Mouse (Mus musculus) B cell, adult 2 months (primary cell): Measurements from ENCODE around the gene Mtfp1.
"Not testable (repeated sequence)": the region's sequence is repeated elsewhere in the genome, so short reads cannot be mapped to it uniquely, and the experiment has no call there.

Experiments
- DNase-seq, 2 experiments: peaks; one replicate each; pipeline ENCODE4 v3.0.0; 2022

Mtfp1 gene

DNA sequence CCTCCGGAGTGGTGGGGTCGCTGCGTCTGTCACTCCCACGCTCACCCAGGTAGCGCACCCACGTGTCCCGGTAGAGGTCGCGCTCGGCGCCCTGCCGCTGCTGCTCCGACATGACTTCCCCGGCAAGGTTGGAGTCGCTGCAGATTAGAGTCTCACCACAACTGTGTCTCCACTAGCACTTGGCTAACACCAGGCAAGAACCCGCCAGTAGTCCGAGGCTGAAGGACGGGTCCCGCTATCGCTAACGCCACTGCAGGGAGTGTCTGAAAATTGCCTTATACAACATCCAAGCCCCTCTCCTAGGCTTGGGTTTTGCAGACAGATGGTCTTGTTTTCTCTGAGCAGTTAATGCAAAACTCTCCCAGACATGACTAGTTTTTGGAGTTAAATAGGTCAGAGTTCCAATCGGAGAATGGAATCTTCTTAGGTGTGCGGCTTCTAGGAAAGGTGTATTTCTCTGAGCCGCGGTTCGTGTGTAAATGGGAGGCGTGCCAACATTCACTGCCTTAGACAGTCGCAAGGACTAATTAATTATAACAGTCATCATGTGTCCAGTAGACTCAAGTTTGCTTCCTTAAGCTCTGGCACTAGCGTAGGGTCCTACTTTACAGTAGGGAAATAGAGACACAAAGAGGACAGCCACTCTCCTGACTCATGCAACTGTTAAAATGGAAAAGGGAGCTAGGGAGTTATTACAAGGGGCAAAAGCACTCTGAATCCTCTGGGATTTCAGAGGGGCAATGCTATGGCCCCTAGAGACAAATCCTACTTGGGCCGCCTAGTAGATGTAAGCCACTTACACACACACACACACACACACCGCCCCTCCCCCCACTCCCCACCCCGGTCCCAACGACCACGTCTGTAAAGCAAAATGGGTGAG is at the start of gene Mtfp1:
TSS of gene Mtfp1 (minus strand) at position 275 of the 883 bp plus-strand sequence.
- DNase-seq: peak; percentile 61 to 62

DNA sequence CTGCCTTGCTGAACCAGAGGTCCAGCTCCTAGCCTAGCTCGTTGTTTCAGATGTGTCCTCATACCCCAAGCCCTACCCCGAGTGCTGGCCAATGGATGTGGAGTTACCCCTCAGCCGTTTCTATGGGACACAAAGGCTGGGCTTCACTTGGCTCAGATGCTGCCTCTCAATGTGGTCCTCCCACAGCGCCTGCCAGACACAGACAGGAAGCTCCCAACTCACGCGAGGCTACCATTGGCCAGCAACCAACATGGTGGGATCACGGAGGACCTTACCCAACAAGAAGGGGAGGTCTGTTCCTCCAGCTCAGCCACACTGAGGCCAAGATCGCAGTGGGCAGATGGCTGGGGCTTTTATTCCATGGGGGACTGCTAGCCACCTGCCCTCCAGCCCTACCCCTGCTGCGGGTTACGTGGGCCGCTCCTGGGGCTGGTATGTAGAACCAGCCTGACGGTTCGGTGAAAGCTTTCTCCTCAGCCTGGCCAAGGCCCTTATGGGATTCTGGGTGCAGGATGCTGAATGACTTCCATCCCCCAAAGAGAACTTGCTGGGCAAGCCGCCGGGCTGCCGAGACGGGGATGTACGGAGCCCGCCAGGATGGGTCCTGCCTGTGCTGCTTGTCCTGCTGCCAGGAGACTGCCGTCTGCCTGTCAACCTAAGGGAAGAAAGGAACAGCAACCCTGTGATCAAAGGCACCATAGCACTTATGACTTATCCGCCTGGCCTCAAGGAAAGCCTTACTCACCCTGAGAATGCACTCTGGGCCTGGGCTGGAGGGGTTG is 48.2 kb upstream of the Mtfp1 start:
- DNase-seq: no peak

DNA sequence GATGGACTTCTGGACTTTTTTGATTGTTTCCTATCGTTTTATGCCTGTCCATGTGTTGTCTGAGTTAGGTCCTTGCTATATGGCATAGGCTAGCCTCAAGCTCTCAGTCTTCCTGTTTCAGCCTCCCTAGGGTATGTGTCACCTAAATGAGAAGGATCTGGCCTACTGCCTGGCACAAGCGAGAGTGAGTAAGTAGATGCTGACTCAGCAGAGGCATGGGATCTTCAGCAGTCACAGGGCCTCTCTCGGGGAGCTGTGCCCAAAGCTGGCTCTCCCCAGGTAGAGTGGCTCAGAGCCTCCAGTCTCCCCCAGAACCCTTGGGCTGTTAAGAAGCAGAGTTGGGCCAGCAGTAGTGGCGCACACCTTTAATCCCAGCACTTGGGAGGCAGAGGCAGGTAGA is 47.1 kb upstream of the Mtfp1 start:
- no peak for DNase-seq

DNA sequence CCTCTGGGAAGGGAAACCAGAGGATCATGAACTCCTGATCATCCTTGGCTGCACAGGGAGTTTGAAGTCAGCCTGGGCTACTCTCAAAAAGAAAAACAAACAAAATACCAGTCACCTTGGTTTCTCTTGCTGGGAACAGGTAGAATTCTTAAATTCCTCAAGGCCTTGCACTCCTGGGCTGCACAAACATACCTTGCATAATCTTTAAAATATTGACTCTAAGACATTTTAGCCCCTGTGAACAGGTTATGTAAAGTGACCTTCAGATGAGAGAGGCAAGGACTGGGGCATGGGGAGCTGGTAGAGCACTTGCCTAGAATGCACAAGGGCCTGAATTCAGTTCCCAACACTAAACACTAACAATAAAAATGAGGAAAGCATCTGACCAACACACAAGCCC is 46.3 kb upstream of the Mtfp1 start:
- no peak for DNase-seq

DNA sequence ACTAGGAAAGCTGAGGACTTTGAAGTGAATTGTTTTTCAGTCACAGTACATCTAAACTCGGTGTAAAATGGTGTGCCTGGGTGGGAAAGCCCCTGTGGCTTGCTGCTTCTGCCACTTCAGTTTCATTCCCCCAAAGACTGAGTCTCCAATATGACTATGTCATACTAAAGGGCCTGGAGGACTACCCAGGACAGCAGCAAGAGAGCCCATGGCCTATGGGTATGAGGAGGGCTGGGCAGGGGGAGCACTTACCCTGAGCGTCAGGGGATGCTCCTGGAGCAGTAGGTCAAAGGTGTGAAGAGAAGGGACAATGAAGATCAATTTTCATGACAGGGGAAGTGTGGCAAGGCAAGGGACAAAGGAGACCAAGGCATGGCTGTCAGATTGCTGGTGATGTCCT is 43.7 kb upstream of the Mtfp1 start:
- no peak for DNase-seq

DNA sequence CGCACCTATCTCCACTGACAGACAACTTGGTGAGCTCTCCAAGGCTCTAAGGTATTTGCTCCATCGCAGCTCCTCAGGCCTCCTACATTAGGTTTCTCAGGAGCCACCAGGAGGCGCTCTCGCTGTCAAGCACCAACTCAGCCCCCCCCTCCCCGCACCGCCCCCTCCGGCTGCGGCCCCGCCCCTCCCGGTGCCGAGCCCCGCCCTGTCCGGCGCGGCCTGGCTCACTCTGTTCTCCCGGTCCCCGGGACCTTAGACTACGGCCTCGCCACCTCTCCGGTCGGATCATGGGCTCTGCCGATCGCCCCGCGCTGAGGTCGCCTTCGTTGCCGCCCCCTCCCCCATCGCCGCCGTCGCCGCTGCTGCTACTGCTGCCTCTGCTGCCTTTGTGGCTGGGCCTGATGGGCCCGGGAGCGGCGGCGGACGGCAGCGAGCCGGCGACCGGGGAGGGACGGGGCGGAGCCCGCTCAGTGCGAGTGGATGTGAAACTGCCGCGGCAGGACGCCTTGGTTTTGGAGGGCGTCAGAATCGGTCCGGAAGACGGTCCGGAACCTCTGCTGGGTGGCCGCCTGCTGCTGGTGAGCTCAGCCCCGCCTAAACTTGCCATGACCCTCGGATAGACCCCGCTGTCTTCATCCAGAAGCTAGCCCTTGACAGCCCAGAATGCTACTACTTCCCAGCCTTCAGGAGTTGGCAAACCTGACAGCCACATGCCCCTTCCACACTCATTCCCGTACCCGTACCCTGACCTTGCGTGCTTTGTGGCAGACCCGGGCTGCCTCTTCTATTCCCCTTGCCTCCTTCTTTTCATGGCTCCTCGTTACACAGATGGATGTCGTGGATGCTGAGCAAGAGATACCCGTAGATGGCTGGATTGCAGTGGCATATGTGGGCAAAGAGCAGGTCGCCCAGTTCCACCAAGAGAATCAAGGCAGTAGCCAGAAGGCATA is 40.0 kb upstream of the Mtfp1 start, which contains the start of gene Rnf215:
TSS of gene Rnf215 (plus strand) at position 217 of the 950 bp plus-strand sequence.
- DNase-seq: peak; percentile 89 to 92

DNA sequence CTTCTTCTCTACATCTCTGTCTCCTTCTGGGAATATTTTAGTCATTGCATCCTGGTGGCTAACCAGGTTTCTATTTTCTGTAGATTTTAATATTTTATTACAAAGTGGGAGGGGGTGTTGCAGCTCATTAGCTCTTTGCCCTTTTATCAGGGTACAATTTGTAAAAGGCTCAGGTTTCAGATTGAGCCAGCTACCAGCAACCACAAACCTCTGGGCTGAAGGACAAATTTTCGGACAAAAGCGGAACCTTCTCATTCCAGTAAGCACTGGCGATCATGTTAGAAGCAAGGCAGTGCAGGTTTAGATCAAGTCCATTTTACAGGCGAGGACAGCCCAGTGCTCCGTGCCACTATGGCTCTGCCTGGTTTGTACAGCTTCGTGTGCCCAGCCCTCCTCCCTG is 39.2 kb upstream of the Mtfp1 start:
- no peak for DNase-seq

DNA sequence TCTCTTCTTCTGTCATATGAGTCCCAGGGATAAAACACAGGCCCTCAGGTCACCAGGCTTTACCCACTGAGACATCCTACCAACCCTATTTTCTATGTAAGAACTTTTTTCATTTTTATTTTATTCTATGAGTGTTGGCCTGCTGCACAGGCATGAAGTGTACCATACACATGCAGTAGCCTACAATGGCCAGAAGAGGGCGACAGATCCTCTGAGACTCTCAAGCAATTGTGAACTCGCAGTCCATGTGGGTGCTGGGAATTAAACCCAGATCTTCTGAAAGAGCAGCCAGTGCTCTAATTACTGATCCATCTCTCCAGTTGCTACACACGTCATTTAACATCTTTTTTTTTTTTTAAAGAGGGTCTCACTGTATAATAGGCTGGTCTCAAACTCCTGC is 38.2 kb upstream of the Mtfp1 start:
- DNase-seq: peak; percentile 54 to 59

DNA sequence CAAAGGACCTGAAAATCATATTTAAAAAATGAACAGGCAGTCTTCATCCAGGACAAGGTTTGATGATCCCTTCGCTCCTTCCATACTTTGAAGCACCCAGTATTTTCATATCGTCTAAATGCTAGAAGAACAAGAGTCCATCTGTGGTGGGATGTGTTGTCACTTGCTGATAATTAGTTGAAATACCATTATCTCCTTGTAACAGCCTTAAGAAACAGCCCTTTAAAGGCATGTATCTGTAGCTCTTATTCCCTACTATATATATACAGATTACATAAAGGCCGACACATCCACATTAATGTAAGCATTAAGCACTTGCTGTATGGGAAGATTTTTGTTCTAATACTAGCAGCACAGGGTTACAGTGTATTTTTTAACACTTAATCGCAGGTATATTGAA is 33.2 kb upstream of the Mtfp1 start:
- DNase-seq: not testable (repeated sequence)

DNA sequence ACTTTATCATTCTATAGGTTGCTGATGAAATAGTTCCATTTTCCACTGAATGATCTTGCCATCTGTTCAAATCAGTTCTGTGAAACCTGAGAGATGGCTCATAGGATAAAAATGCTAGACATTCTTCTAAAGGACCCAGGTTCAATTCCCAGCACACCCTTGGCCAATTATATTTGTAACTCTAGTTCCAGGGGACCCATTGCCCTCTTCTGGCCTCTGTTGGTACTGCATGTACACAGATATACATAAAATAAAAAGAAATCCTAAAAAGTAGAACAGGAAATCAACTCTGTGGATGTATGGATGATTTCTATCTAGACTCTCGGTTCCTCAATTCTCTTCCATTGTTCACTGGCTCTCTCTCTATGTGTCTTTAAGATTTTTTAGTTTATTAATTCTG is 31.8 kb upstream of the Mtfp1 start:
- peak in 1 of 2 experiments; percentile 27 for DNase-seq

DNA sequence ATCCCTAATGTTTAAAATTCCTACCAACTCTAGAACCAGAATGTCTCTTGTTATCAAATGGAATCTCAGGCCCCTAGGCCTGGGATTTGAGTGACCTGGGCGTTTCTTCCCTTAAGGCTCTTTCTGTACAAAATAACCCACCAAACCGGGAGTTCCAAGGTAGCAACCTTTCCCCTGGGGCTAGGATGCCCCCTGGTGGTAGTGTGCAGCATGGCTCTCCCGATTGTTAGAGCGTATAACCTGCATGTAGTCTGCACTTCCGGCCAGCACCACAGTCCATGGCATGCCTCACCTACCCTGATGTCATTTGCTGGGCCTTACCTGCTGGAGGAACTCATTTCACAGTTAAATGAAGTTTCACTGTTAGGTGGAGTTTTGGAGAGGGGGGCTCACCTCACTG is 28.7 kb upstream of the Mtfp1 start:
- DNase-seq: peak; percentile 70 to 71

DNA sequence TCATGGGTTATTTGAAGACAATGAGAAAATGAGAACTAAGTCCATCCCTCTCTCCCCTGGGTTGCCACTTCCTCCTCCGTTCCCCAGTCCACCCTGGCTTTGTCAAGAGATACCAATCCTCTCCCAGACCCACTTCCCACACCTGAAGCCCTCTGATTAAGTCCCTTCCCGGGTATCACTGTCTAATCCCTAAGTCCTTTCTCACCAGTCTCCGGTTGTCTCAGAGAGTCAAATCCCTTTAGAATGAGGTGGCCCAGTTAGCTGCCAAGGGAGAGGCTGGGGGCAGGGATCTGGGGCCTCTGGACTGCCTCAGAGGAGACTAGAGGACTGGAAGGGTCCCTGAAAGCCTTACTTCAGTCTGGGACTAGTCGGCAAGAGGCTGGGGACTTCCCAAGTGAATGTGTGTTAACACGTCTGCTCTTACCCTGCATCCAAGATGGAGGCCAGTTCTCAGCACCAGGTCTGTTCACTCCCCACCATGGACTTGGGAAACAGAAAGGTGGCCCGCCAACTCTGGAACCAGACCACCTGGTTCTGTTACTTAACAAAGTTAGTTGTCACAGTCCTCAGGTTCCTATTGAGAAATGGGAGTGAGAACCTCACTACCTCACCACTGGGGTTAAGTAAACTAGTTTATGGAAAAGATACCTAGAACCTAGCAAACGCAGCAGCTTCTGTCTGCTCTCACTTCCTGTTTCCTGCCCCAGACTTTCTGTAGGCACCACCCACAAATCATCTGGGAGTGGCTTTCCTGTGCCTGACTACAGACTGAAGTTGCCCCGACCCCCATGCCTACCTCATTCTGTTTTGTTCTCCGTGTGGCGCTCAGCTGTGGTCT is 27.7 kb upstream of the Mtfp1 start, which contains the start of gene Sec14l2:
TSS of gene Sec14l2 (minus strand) at position 674 of the 838 bp plus-strand sequence.
- peak; percentile 51 to 56 for DNase-seq

DNA sequence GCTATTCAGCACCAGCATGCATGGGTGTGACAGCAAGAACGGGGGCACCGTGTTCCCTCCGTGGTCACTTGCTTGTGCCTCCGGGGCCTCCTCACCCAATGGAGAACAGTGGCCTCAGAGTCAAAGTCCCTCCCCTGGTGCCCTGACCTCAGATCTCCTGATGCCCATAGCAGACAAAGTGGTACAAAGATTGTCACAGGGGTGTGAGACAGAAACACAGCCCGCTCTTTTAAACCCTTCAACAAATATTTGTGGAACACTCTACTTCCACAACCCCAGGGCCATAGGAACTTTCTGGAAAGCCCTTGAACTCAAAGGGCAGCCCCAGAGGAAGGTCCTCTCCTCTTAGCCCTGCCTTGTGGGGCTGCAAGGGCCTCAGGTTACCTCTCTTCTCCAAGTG is 27.0 kb upstream of the Mtfp1 start:
- no peak for DNase-seq

DNA sequence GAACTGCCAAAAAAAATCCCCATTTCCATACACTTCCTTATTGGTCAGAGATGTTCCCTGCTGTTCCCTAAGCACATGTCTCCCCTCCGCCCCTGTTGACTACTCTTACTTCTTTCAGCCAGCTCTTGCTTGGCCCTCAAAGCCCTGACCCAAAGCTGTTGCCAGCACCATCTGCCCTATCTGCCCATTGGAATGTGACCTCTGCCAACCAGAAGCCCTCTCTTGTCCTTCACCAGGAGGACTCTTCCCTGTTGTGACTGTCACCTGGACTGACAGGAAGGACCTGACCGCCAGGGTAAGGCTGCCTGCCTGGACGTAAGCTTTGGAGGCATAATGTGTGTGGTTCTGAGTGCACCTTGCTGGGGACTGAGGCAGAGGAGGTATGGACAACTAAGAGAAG is 26.4 kb upstream of the Mtfp1 start:
- DNase-seq: no peak

DNA sequence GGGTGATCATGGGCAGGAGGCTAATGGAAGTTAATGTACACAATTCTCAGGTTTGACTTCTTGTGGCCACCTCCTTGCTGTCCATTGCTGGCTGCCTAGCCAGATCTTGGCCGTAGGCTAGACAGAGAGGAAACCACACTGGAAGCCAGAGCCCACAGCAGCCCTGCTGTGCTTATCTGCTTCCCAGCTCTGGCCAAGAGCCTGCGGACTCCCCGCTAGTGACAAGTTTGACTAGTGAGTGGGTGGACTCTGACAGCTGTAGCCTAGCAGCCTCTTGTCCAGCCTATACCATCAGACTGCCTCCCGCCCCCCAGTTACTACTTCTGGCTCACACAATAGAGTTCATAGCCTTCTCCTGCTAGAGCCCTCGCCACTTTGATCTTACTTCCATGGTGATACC is 24.4 kb upstream of the Mtfp1 start:
- DNase-seq: no peak

DNA sequence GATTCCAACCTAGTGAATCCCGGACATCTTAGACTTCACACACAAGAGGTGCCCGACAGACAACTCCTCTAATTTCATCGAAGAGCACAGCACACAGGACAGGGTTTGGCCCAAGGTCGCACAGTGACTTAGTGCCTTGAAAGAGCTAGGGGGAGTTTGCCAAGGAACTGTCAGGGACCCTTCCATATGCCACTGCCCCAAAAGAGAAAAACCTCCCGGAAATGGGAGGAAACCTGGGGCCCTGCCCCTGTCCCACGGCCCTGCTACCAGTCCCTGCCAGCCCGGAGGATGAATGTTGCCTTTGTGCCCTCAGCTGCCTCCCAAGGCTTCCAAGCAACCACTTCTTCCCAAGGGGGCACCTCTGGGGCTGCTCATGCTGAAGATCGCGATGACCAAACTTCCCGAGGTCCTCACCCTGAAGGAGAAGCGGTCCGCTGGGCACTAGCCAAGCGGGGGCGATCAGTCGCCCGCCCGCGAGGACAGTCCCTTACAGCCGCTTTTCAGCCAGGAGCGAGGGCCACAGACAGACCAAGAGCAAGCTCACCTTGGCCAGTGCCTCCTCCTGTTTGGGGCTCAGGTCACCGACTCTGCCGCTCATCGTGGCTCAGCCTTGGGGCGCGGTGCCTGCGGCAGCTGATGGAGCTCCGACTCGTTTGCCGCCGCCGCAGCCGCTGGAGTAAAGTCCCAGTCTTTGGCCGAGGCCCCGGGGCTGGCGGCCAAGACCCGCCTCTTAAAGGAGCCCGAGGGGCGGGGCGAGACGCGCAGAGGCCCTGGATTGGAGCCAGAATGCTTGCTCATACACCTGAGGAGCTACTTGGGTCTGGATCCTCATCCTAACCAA is 23.1 kb upstream of the Mtfp1 start:
- peak; percentile 35 to 40 for DNase-seq

DNA sequence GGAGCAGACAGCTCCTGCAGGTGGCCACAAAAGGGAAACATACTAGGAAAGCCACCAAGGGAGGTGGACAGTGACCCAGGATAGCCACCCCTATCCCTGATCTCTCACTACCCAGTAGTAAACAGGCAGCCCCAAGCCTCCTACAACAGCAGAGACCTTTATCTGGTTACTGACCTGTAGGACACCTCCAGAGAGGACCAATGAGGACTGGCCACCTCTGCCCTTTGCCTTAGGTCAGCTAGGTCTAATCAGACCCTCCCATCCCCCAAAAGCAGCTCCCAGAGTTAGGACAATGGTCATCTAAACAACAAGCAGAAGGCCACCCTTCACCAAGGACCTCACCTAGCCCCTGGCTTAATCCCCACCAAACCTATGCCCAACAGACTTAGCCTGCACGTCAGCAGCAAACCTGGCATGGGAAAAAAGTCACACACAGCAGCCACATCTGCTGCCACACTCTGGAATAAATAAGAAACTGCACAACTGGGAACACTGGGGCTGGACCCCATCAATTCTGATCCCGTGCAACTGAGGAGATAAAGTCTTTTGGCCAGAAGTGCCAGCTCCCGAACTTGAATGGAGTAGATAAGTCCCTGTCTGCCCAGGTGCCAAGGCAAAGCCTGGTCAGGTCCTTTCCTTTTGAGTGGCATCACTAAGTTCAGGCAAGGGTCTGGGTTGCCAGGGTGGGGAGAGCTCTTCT is 22.3 kb upstream of the Mtfp1 start:
- DNase-seq: peak in 1 of 2 experiments; percentile 11

DNA sequence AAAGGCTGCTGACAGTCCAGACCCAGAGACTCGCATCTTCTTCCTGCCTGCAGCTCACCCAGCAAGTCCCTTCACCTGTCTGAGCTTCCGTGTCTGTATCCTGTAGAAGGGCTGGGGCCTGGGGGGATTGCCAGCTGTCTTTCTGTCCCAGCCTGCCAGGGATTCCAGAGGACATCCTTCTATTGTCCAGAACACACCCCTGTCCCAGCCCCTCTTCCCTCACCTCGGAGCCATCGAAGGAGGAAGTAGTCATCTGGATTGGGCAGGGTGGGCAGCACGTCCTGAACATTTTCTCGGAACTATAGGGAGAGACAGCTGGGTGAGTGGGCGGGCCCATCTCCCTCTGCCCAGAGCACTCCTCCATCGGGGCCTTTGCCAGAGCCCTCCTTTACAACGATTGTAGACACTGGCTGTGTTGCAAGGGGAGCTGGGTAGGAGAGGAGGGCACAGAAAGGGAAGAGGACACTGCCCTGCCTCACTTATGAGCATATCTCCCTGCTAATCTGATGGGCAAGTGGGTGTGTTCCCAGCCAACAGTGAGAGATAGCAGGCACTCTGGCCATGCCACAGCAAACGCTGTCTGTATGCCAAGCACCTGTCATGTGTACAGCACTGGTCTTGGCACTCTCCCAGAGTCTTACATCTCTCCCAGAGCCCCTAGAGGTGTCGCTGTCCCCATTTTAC is 21.4 kb upstream of the Mtfp1 start:
- no peak for DNase-seq

DNA sequence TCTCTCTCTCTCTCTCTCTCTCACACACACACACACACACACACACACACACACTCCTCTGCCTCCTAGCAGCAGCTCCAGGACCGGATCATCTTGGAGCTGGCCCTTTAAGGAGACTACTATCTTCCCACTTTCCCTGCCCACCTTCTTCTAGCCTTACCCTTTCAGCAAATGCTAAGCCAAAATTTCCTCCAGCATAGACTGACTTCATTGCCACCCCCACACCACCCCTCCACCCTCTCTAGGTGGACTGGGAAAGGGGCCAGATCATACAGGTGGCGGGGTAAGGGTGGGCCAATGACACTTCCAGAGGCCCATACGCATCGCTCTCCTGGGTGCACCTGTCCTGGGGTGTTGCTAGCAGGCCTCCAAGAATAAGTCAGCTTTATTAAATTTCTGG is 20.2 kb upstream of the Mtfp1 start:
- no peak for DNase-seq
